Mouse (Mus musculus) cortical plate, adult 2 months (tissue): Measurements from ENCODE around the gene Herc3.

ENCODE experiments used
- CTCF ChIP-seq: fragments of 200-500 bp; IDR thresholded peaks from 2 replicates; pipeline ENCODE4 v1.5.1; 2011; ENCODE audit warnings: mild to moderate bottlenecking, control low read depth, low read length; ENCODE audit not compliant: insufficient read depth; ENCODE audit errors: extremely low read depth
- POLR2A ChIP-seq: fragments of 200-500 bp; IDR thresholded peaks from 2 replicates; pipeline ENCODE4 v1.6.1; 2011; ENCODE audit warnings: mild to moderate bottlenecking, low read length, control low read depth; ENCODE audit not compliant: insufficient read depth; ENCODE audit errors: extremely low read depth

GRCm38 (mm10) chr6:58801394-58801793 lies 29.9 kb upstream of the Herc3 start:
- TF ChIP-seq POLR2A (no peak), CTCF (no peak)
